Mouse (Mus musculus): Measurements from ENCODE around the gene Nodal.

DNA sequence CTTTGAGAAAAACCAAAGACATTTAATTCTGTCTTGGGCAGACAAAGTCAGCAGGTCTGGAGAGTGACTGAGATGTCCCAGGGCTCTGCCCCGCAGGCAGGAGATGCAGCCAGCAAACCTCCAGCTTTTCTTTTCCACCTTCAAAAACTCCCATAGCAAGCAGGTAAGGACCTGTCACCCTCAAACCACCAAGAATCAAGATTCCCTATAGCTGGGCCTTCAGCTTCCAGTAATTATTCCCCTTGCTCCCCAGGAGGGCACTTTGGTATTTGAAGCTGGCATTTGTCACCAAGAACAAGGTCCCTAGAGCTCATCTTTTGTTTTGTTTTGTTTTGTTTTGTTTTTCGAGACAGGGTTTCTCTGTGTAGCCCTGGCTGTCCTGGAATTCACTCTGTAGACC, 726 bp upstream of the Nodal start:
- no peak for TF ChIP-seq CTCF (IDR thresholded peaks at IDR 0.05; ENCODE audit: low read depth, low read length)
- TF ChIP-seq POLR2A (IDR thresholded peaks at IDR 0.05; ENCODE audit: extremely low read depth, insufficient read depth, low read length): no peak

Data from liver, adult 2 months (tissue).